In genomic region chr19:10240654-10241305, GRCm38 (mm10) we compare ENCODE assay signal across 8 mouse cellular contexts. TPM values are rescaled to one million over a fixed set of nuclear protein-coding genes. Genes with fewer than 3 reads are reported as not detected.
DNase-seq lines count a peak whose midpoint lies in the region; ATAC-seq and TF ChIP-seq lines count a peak whose summit lies in the region.

Myrf (minus strand) TSS chr19:10240748.

- peak; percentile 73 for TF ChIP-seq CTCF in hindbrain, postnatal 0 days (IDR thresholded peaks at IDR 0.05; ENCODE audit: low read depth)

- H3K27ac ChIP-seq in hindbrain, postnatal 0 days: no peak within 1 kb of the TSS

- no peaks in the 10 kb centered on the region for H3K27me3 ChIP-seq in hindbrain, postnatal 0 days (ENCODE audit: insufficient read depth, low read length)

- peak within 1 kb of the TSS; percentile 43 for H3K9ac ChIP-seq in hindbrain, postnatal 0 days (replicated peaks; ENCODE audit: low read length)

- peak within 1 kb of the TSS; percentile 38 for H3K4me3 ChIP-seq in hindbrain, postnatal 0 days (ENCODE audit: low read length)

- H3K36me3 ChIP-seq in hindbrain, postnatal 0 days (ENCODE audit: insufficient read depth, low read length): no peaks in the 10 kb centered on the region

- peak within 1 kb of the TSS; percentile 69 for H3K4me2 ChIP-seq in hindbrain, postnatal 0 days (ENCODE audit: low read depth, low read length)

- 0 out of 2 replicates have a peak, but pooled peaks cover 5% of the 10 kb centered on the region for H3K4me1 ChIP-seq in hindbrain, postnatal 0 days (ENCODE audit: insufficient read depth, low read length)

- WGBS in hindbrain, postnatal 0 days: 10% methylated on average over 43 of the region's 43 CpGs

- H3K9me3 ChIP-seq in hindbrain, postnatal 0 days (ENCODE audit: low read length): no peaks in the 10 kb centered on the region

- peak; percentile 80 for ATAC-seq in hindbrain, postnatal 0 days
- ATAC-seq in megakaryocyte progenitor cell, adult 5-6 weeks (replicated peaks; ENCODE audit: poor library complexity): peak; percentile 87

- DNase-seq in ZHBTc4 (ENCODE audit: low read depth, low spot score): peak; percentile 94
- peak; percentile 56 to 77 for DNase-seq in cerebellum, postnatal 4 days (ENCODE audit: low spot score in 2 of 2)
- peak; percentile 30 to 55 for DNase-seq in gastrocnemius, adult 8-10 months (ENCODE audit: low spot score in 2 of 2)
- DNase-seq in hindbrain, postnatal 0 days (ENCODE audit: low spot score): peak; percentile 82
- peak in 1 of 2 experiments; percentile 58 for DNase-seq in left cerebral cortex, adult 8-10 months (ENCODE audit: low spot score in 2 of 2)
- peak; percentile 53 to 58 for DNase-seq in right cerebral cortex, adult 2 months (ENCODE audit: low spot score in 2 of 2)
- peak; percentile 85 for DNase-seq in urinary bladder, postnatal 25 days (ENCODE audit: low spot score)

RNA-seq across cellular contexts. Expression of gene Myrf, which starts in this region (rescaled TPM):
- not detected for total RNA-seq in gastrocnemius, adult 8-10 months (2022)
- total RNA-seq in hindbrain, postnatal 0 days (2014; rRNA removed): 5.1 and 5.9 TPM in 2 replicates
- 1.7 and 2.0 TPM in 2 replicates for polyA plus RNA-seq in hindbrain, postnatal 0 days (2015; fragmentation: Nextera tagmentation; extraction: Ambion mirVana)
- 10 to 100 TPM; 28.7 to 33.3 (median 29.0) TPM for total RNA-seq in left cerebral cortex, adult 8-10 months (2022)
- not detected in 2 replicates for total RNA-seq in megakaryocyte progenitor cell, adult 5-6 weeks (2015)
- not detected in 2 replicates for total RNA-seq in megakaryocyte progenitor cell, adult 5-6 weeks (2017)

Comparison
In these comparisons a context has a peak if more than half of its experiments do, and no peak if none do; other contexts are left out.
1. Peak in DNase-seq in gastrocnemius, adult 8-10 months; RNA of the gene not detected or under 1 TPM.
2. Peak in ATAC-seq in megakaryocyte progenitor cell, adult 5-6 weeks; RNA of the gene not detected or under 1 TPM.